Mouse (Mus musculus) heart, adult 2 months (tissue): ENCODE data around the gene Slc45a1.

Experiments used
- CTCF ChIP-seq: fragments of 200-600 bp; IDR thresholded peaks from 2 replicates; pipeline ENCODE4 v1.8.1; 2022; ENCODE audit warnings: antibody characterized with exemption, mild to moderate bottlenecking, moderate library complexity
- EP300 ChIP-seq: fragments of 200-500 bp; IDR thresholded peaks from 2 replicates; pipeline ENCODE4 v1.6.1; 2011; ENCODE audit warnings: low read depth, low read length, control low read depth; ENCODE audit not compliant: insufficient read depth

DNA sequence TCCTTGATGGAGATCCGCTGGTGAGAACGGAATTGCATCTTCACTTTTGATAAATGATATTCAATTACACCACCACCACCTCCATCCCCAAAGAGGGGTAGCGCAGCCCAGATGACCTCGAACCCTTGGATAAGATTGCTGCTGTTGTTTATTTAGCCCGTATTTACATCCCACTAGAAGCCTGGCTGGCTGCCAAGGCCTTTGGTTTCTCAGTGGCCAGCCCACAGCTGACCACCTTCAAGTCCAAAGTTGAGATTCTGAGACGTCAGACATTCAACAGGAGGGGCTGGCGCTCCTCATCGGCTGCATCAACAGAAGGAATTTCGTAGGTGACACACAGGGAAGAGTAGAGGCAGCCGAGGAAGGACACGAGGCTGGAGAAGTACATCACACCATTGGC, 22.7 kb downstream of the Slc45a1 start:
- TF ChIP-seq CTCF: no peak
- no peak for TF ChIP-seq EP300
